Mouse (Mus musculus) liver, embryonic 13.5 days (tissue): ENCODE data around the gene Fndc8. TPM values are rescaled to one million over a fixed set of nuclear protein-coding genes. Genes with fewer than 3 reads are reported as not detected.

Source experiments
- ATAC-seq: fragments of 200-750 bp; cut with Nextera tagmentation; 2 replicates; pipeline ENCODE4 v1.8.0; 2017; ENCODE audit warnings: low read depth, mild to moderate bottlenecking, moderate number of reproducible peaks, moderate library complexity
- DNase-seq: peaks from one replicate; pipeline ENCODE4 v3.0.0; 2022
- H3K27ac ChIP-seq: fragments of 300-500 bp; sonication (generic); 2 replicates; pipeline ENCODE4 v1.5.1; 2015; ENCODE audit warnings: moderate library complexity, mild to moderate bottlenecking, inconsistent platforms
- H3K27me3 ChIP-seq: fragments of 300-500 bp; sonication (generic); 2 replicates; pipeline ENCODE4 v1.6.1; 2015; ENCODE audit warnings: mild to moderate bottlenecking, inconsistent platforms
- H3K36me3 ChIP-seq: fragments of 300-500 bp; sonication (generic); 2 replicates; pipeline ENCODE4 v1.6.1; 2015; ENCODE audit warnings: mild to moderate bottlenecking, inconsistent platforms
- H3K4me1 ChIP-seq: fragments of 300-500 bp; sonication (generic); replicated peaks from 2 replicates; pipeline ENCODE4 v1.6.1; 2015; ENCODE audit warnings: inconsistent platforms
- H3K4me2 ChIP-seq: fragments of 300-500 bp; sonication (generic); 2 replicates; pipeline ENCODE4 v1.6.1; 2015; ENCODE audit warnings: inconsistent platforms, mild to moderate bottlenecking, moderate library complexity
- H3K4me3 ChIP-seq: fragments of 300-500 bp; sonication (generic); replicated peaks from 2 replicates; pipeline ENCODE4 v1.5.1; 2015; ENCODE audit warnings: mild to moderate bottlenecking, inconsistent platforms
- H3K9ac ChIP-seq: fragments of 300-500 bp; sonication (generic); 2 replicates; pipeline ENCODE4 v1.6.1; 2015; ENCODE audit warnings: mild to moderate bottlenecking, inconsistent platforms
- H3K9me3 ChIP-seq: fragments of 300-500 bp; sonication (generic); replicated peaks from 2 replicates; pipeline ENCODE4 v1.6.1; 2016; ENCODE audit warnings: inconsistent platforms
- WGBS: fragments of 180-500 bp; shearing (Covaris S2); methylation state at CpG from one replicate; pipeline ENCODE4 v1.1.7; 2015; ENCODE audit not compliant: insufficient replicate concordance; 5-methylcytosine and 5-hydroxymethylcytosine counted together
- polyA plus RNA-seq: library from polyadenylated mRNA; unstranded; fragments of >200 nt; fragmentation: Nextera tagmentation; extraction: Ambion mirVana; gene quantifications from 2 replicates; pipeline ENCODE4 v1.2.1, GENCODE M21; 2015

Fndc8 gene
- polyA plus RNA-seq, 1 experiment from 2014 or later, result 0.08 TPM

- WGBS, result 34% methylated on average over 9 of the region's 9 CpGs
- Histone ChIP-seq H3K36me3 (0 out of 2 replicates have a peak, but pooled peaks cover 2% of the 10 kb centered on the region), H3K9me3 (no peaks in the 10 kb centered on the region), H3K27me3 (no peaks in the 10 kb centered on the region), H3K4me3 (peak overlapping the region; percentile 99), H3K4me1 (peaks cover 58% of the 10 kb centered on the region), H3K9ac (peak overlapping the region; percentile 96), H3K4me2 (peak overlapping the region; percentile 70), H3K27ac (peak overlapping the region; percentile 94)
- no peak for ATAC-seq
- DNase-seq, result no peak
Measured at GRCm38 (mm10) chr11:82869506-82870172, 22.3 kb upstream of the Fndc8 start.

DNA sequence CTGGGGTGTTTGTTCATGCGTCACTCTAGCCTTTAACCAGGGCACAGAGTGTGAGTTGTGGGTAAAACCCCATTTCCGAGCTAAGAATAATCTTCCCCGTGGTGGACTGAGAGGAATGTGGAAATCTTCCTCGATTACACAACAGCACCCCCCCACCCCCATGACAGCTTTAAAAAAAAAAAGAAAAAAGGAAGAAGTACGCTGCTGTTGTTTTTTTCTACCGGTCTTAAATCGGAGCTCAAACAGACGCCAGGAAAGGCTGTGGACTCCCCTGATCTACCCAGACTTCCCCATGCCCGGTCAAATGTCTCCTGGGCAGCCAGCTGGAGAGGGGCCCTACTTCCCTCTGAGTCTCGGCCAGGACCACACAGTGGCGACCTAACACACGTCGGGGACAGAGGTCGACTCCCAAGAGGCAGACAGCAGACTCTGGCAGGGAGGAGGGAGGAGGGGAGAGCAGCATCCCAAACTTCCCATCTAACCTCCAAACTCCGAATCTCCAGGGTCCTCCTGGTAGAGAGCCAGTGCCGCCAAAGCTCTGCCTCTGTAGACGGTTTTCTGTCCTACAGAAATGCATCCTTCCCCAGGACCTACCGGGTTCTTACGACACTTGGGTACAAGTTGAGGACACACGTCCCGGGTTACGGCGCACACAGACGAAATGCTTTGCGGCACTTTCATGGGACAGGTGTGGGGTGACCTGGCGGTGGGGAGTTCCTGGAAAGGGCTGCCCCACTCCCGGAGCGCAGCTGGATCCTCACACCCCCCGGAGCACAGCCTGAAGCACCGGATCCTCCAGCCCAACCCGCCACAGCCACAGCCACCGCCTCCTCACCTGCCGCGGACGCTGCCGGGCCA, 21.5 kb upstream of the Fndc8 start:
- H3K4me1 ChIP-seq, result peaks cover 58% of the 10 kb centered on the region
- 0 out of 2 replicates have a peak, but pooled peaks cover 2% of the 10 kb centered on the region for H3K36me3 ChIP-seq
- peak overlapping the region; percentile 94 for H3K27ac ChIP-seq
- DNase-seq (peak; percentile 67), ATAC-seq (peak; percentile 61)
- peak overlapping the region; percentile 70 for H3K4me2 ChIP-seq
- H3K9ac ChIP-seq, result peak overlapping the region; percentile 96
- under 1% methylated on average over 36 of the region's 36 CpGs for WGBS
- no peaks in the 10 kb centered on the region for H3K9me3 ChIP-seq
- no peaks in the 10 kb centered on the region for H3K27me3 ChIP-seq
- peak overlapping the region; percentile 99 for H3K4me3 ChIP-seq

- Histone ChIP-seq H3K4me3 (peak within 1 kb of the TSS; percentile 99), H3K4me1 (peaks cover 58% of the 10 kb centered on the region), H3K9me3 (no peaks in the 10 kb centered on the region), H3K36me3 (0 out of 2 replicates have a peak, but pooled peaks cover 2% of the 10 kb centered on the region), H3K4me2 (peak within 1 kb of the TSS; percentile 70), H3K27ac (peak within 1 kb of the TSS; percentile 94), H3K9ac (peak within 1 kb of the TSS; percentile 96), H3K27me3 (no peaks in the 10 kb centered on the region)
- DNase-seq, result peak; percentile 89
- 1% methylated on average over 43 of the region's 43 CpGs for WGBS
- ATAC-seq, result peak; percentile 92
Measured at GRCm38 (mm10) chr11:82871031-82871446, 20.9 kb upstream of the Fndc8 start, which contains the start of gene Rffl. Gene Rffl, minus strand, starts transcription at chr11:82871210.

DNA sequence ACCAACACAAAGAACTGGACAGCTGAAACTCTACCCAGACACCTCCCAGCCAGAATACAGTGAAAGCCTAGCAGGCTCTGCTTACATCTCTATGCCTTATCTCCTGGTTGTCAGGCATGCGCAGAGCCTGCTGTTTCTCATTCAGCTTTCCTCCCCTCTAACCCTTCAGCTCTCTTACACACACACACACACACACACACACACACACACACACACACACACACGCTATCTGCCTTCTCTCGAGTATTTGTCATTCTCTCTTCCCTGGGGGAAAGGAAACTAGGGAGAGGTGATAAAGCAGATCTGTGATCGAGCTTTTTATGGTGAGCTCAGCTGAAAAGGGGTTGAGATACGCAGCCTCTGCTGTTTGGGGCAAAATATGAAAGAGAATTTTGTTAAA, 17.0 kb upstream of the Fndc8 start:
- Histone ChIP-seq H3K4me3 (no peak overlapping the region), H3K36me3 (peaks cover 10% of the 10 kb centered on the region; the same call in 1 of the 2 replicates), H3K4me2 (peak overlapping the region; percentile 26), H3K9me3 (no peaks in the 10 kb centered on the region), H3K4me1 (peaks cover 21% of the 10 kb centered on the region), H3K9ac (peak overlapping the region; percentile 34; the same call in 1 of the 2 replicates), H3K27me3 (no peaks in the 10 kb centered on the region), H3K27ac (peak overlapping the region; percentile 70)
- WGBS, result 11% methylated on average over 5 of the region's 5 CpGs
- peak; percentile 19; the same call in 1 of the 2 replicates for ATAC-seq
- DNase-seq, result no peak

- Histone ChIP-seq H3K27me3 (no peaks in the 10 kb centered on the region), H3K9ac (no peak overlapping the region; the same call in 1 of the 2 replicates), H3K27ac (no peak overlapping the region), H3K36me3 (peaks cover 10% of the 10 kb centered on the region; the same call in 1 of the 2 replicates), H3K4me3 (no peak overlapping the region), H3K4me1 (peaks cover 21% of the 10 kb centered on the region), H3K9me3 (no peaks in the 10 kb centered on the region), H3K4me2 (no peak overlapping the region)
- 81% methylated on average over 5 of the region's 5 CpGs for WGBS
- ATAC-seq (no peak), DNase-seq (no peak)
Measured at GRCm38 (mm10) chr11:82875631-82876030, 16.3 kb upstream of the Fndc8 start.

DNA sequence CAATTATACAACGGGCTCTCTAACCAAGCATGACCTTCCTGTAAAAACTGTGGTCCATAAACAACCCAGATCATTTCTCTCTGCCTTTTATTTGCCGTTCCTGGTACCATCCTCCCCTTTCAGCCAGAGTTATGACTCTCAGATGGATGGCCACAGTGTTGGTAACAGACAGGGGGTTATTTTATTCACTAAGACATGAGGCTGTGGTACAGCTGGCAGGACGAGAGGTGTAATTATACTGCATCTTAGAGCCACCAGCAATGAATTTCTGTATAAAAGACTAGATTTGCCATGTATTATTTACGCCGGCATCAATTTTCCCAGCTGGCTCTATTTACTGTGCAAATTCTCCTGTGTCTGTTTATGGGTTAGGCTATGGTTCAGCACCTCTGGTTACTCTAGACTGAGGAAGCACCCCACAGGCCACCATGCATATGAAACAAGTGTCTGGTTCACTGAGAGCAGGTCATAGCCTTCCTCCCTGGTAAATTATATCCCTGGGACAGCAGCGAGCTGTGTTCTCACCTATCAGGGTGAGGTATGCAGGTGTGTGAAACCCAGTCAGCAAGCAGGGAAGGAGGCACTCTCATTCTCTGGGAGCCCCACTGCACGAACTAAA, 14.1 kb upstream of the Fndc8 start:
- Histone ChIP-seq H3K4me1 (peaks cover 18% of the 10 kb centered on the region), H3K4me2 (no peak overlapping the region), H3K9ac (no peak overlapping the region), H3K27me3 (no peaks in the 10 kb centered on the region), H3K27ac (no peak overlapping the region), H3K4me3 (no peak overlapping the region), H3K36me3 (peaks cover 15% of the 10 kb centered on the region; the same call in 1 of the 2 replicates), H3K9me3 (no peaks in the 10 kb centered on the region)
- DNase-seq (no peak), ATAC-seq (no peak)
- 79% methylated on average over 7 of the region's 7 CpGs for WGBS

DNA sequence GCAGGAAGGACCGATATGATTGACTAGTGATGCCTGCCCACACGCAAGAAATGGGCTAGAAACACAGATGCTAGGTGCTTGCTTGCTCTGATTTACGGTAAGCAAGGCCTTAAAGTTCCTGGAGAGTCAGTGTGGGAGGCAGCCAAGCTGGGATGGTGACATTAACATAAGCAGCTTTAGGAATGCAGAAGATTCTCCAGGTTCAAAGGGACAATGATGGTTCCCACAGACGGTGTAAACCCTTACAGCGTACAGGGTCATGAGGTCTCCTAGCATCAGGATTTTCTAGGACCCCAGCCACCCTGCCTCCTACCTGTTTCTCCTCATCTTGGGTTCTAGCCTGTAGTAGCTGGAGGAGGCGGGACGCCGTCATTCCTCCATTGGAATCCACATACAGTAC, 8.7 kb upstream of the Fndc8 start:
- H3K4me2 ChIP-seq, result no peak overlapping the region
- H3K27me3 ChIP-seq, result no peaks in the 10 kb centered on the region
- H3K4me1 ChIP-seq, result peaks cover 8% of the 10 kb centered on the region
- WGBS, result 82% methylated on average over 8 of the region's 8 CpGs
- DNase-seq (no peak), ATAC-seq (no peak)
- no peaks in the 10 kb centered on the region for H3K9me3 ChIP-seq
- no peak overlapping the region for H3K27ac ChIP-seq
- no peak overlapping the region for H3K9ac ChIP-seq
- H3K4me3 ChIP-seq, result no peak overlapping the region
- peaks cover 13% of the 10 kb centered on the region; the same call in 1 of the 2 replicates for H3K36me3 ChIP-seq

DNA sequence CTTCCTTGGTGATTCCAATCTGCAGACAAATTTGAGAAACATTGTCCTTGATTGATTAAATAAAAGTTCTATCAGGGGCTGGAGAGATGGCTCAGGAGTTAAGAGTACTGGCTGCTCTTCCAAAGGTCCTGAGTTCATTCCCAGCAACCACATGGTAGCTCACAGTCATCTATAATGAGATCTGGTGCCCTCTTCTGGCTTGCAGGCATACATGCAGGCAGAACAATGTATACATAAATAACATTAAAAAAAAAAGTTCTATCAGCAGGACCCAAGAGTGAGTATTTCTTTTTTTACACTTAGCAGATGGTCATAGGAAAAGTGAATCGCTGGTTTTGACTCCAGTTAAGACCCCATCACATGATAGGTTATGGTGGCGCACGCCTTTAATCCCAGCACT, 5.4 kb upstream of the Fndc8 start:
- WGBS, result 68% methylated on average over 3 of the region's 3 CpGs
- no peak for ATAC-seq
- H3K36me3 ChIP-seq, result peaks cover 6% of the 10 kb centered on the region; the same call in 1 of the 2 replicates

DNA sequence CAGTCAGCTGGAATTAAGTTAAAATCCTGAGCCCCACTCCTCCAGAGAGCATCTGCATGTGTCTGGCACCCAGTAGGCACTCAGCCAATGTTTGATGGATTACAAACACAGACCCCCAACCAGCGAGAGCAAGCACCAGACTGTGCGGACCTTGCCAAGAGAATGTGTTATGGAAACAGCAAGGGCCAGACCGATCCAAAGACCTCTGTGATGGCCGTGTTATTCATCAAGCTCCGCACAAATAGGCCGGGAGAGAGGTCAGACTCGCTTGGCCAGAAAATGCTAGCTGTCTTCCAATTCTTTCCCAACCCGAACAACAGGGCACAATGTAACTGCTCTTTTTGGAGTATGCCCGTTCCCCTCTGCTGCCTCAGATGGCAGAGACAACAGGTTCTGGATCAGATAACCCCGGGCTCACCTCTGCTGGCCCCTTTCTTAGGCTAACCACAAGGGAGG, 3.4 kb upstream of the Fndc8 start:
- Histone ChIP-seq H3K4me3 (0 out of 2 replicates have a peak overlapping the region, but pooled peaks have one; percentile 68), H3K27ac (peak overlapping the region; percentile 18; the same call in 1 of the 2 replicates), H3K9me3 (no peaks in the 10 kb centered on the region), H3K36me3 (no peaks in the 10 kb centered on the region), H3K4me1 (peaks cover 28% of the 10 kb centered on the region), H3K9ac (peak overlapping the region; percentile 85), H3K4me2 (peak overlapping the region; percentile 94), H3K27me3 (peaks cover 11% of the 10 kb centered on the region; the same call in 1 of the 2 replicates)
- ATAC-seq (no peak), DNase-seq (no peak)
- 64% methylated on average over 10 of the region's 10 CpGs for WGBS

More for the DNA sequence above, 5.4 kb upstream of the Fndc8 start:
- peaks cover 28% of the 10 kb centered on the region for H3K4me1 ChIP-seq
- no peak for DNase-seq
- no peak overlapping the region for H3K4me2 ChIP-seq
- peaks cover 3% of the 10 kb centered on the region; the same call in 1 of the 2 replicates for H3K27me3 ChIP-seq
- H3K9me3 ChIP-seq, result no peaks in the 10 kb centered on the region
- no peak overlapping the region for H3K27ac ChIP-seq
- no peak overlapping the region for H3K4me3 ChIP-seq
- no peak overlapping the region for H3K9ac ChIP-seq

DNA sequence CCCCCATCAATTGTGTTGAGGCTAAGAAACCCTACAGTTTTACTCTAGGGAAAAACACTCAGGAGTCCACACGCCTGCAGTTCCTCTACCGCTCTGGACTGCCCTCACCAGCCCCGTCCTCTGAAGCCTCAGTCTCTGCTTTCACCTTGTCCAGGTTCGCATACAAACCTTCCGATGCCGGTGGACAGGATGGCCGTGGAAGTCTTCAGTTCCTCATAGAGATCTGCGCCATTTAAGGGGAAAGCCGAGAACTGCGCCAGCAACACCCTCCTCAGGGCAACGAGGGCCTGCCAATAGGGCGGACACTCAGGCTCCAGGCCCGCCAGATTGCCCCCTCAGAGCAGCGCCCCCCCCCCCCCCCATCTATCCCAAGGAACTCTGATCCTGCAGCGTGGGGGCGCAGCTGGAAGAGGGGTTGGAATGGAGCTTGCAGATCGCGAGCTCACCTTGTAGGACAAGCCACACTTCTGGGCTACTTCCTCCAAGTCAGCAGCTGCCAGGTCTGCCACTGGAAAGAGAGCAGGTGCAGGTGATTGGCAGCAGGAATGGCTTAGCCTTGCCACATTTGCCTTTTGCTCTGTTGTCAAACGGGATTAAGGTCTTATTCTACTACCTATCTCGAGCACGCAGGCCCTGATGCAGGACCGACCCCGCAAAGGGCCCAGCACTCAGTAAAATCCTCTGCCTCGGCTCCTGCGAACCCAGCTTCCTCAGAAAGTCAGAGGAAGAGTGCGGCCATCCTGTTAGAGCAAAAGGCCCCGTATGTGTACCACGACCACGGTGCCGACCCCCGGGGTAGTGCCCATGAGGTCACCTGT, 2.2 kb upstream of the Fndc8 start:
- peak overlapping the region; percentile 68 for H3K4me3 ChIP-seq
- H3K9ac ChIP-seq, result peak overlapping the region; percentile 85
- peak overlapping the region; percentile 74 for H3K27ac ChIP-seq
- H3K27me3 ChIP-seq, result peaks cover 11% of the 10 kb centered on the region; the same call in 1 of the 2 replicates
- H3K9me3 ChIP-seq, result no peaks in the 10 kb centered on the region
- no peaks in the 10 kb centered on the region for H3K36me3 ChIP-seq
- peaks cover 28% of the 10 kb centered on the region for H3K4me1 ChIP-seq
- DNase-seq (no peak), ATAC-seq (peak; percentile 55)
- peak overlapping the region; percentile 94 for H3K4me2 ChIP-seq
- 6% methylated on average over 31 of the region's 31 CpGs for WGBS
